Mouse (Mus musculus) midbrain, embryonic 10.5 days (tissue): Measurements from ENCODE around the gene Etv6. TPM values are rescaled to one million over a fixed set of nuclear protein-coding genes. Genes with fewer than 3 reads are reported as not detected.

Experiments
- DNase-seq: peaks from one replicate; pipeline ENCODE4 v3.0.0-alpha.2; 2017; ENCODE audit warnings: low spot score
- H3K27ac ChIP-seq: fragments of 300-500 bp; sonication (generic); replicated peaks from 2 replicates; pipeline ENCODE4 v1.5.1; 2016; ENCODE audit warnings: mild to moderate bottlenecking
- H3K27me3 ChIP-seq: fragments of 300-500 bp; sonication (generic); 2 replicates; pipeline ENCODE4 v1.6.1; 2016; ENCODE audit warnings: low read depth, mild to moderate bottlenecking; ENCODE audit not compliant: poor library complexity, severe bottlenecking
- H3K36me3 ChIP-seq: fragments of 300-500 bp; sonication (generic); 2 replicates; pipeline ENCODE4 v1.6.1; 2016; ENCODE audit warnings: mild to moderate bottlenecking, moderate library complexity
- H3K4me1 ChIP-seq: fragments of 300-500 bp; sonication (generic); 2 replicates; pipeline ENCODE4 v1.6.1; 2016
- H3K4me3 ChIP-seq: fragments of 300-500 bp; sonication (generic); 2 replicates; pipeline ENCODE4 v1.5.1; 2016; ENCODE audit warnings: mild to moderate bottlenecking, moderate library complexity
- H3K9me3 ChIP-seq: fragments of 300-500 bp; sonication (generic); replicated peaks from 2 replicates; pipeline ENCODE4 v1.6.1; 2016; ENCODE audit warnings: mild to moderate bottlenecking
- WGBS: fragments of 180-500 bp; shearing (Covaris S2); methylation state at CpG from one replicate; pipeline ENCODE4 v1.1.7; 2016; 5-methylcytosine and 5-hydroxymethylcytosine counted together
- polyA plus RNA-seq: library from polyadenylated mRNA; unstranded; fragments of >200 nt; fragmentation: Nextera tagmentation; extraction: Ambion mirVana; gene quantifications from 2 replicates; pipeline ENCODE4 v1.2.1, GENCODE M21; 2016

Gene Etv6
- polyA plus RNA-seq, 1 experiment from 2014 or later = 12.6 TPM

GRCm38 (mm10) chr6:134250764-134251163, 215.3 kb downstream of the Etv6 start:
- no peaks in the 10 kb centered on the region for H3K4me1 ChIP-seq
- no peaks in the 10 kb centered on the region for H3K27me3 ChIP-seq
- no peak overlapping the region for H3K4me3 ChIP-seq
- no peak overlapping the region for H3K27ac ChIP-seq
- 90% methylated on average over 5 of the region's 5 CpGs for WGBS
- peaks cover 56% of the 10 kb centered on the region for H3K36me3 ChIP-seq
- DNase-seq = no peak
- H3K9me3 ChIP-seq = no peaks in the 10 kb centered on the region

- Histone ChIP-seq H3K36me3 (peaks cover 59% of the 10 kb centered on the region), H3K4me3 (no peak overlapping the region), H3K27me3 (no peaks in the 10 kb centered on the region)
These were observed 215.9 kb downstream of the Etv6 start for GRCm38 (mm10) chr6:134251364-134251763.

GRCm38 (mm10) chr6:134252081-134252755, 216.7 kb downstream of the Etv6 start:
- 93% methylated on average over 8 of the region's 8 CpGs for WGBS
- Histone ChIP-seq H3K9me3 (no peaks in the 10 kb centered on the region), H3K27me3 (no peaks in the 10 kb centered on the region), H3K4me1 (no peaks in the 10 kb centered on the region), H3K36me3 (peaks cover 63% of the 10 kb centered on the region), H3K27ac (no peak overlapping the region), H3K4me3 (no peak overlapping the region)
- DNase-seq = no peak

More at GRCm38 (mm10) chr6:134251364-134251763, 215.9 kb downstream of the Etv6 start:
- Histone ChIP-seq H3K27ac (no peak overlapping the region), H3K9me3 (no peaks in the 10 kb centered on the region), H3K4me1 (no peaks in the 10 kb centered on the region)
- WGBS = 91% methylated on average over 8 of the region's 8 CpGs
- no peak for DNase-seq

- 90% methylated on average over 3 of the region's 3 CpGs for WGBS
- no peak overlapping the region for H3K27ac ChIP-seq
These were observed 220.9 kb downstream of the Etv6 start for GRCm38 (mm10) chr6:134256369-134256768.

GRCm38 (mm10) chr6:134259913-134260312, 224.4 kb downstream of the Etv6 start:
- 91% methylated on average over 8 of the region's 8 CpGs for WGBS
- Histone ChIP-seq H3K27me3 (no peaks in the 10 kb centered on the region), H3K4me1 (0 out of 2 replicates have a peak, but pooled peaks cover 9% of the 10 kb centered on the region), H3K27ac (no peak overlapping the region), H3K4me3 (no peak overlapping the region), H3K9me3 (peaks cover 13% of the 10 kb centered on the region; the same call in 1 of the 2 replicates), H3K36me3 (peaks cover 72% of the 10 kb centered on the region)
- no peak for DNase-seq

More at GRCm38 (mm10) chr6:134256369-134256768, 220.9 kb downstream of the Etv6 start:
- H3K9me3 ChIP-seq = peaks cover 9% of the 10 kb centered on the region; the same call in 1 of the 2 replicates
- no peaks in the 10 kb centered on the region for H3K4me1 ChIP-seq
- DNase-seq = no peak
- H3K36me3 ChIP-seq = peaks cover 57% of the 10 kb centered on the region
- no peak overlapping the region for H3K4me3 ChIP-seq
- no peaks in the 10 kb centered on the region for H3K27me3 ChIP-seq

GRCm38 (mm10) chr6:134261904-134262303, 226.4 kb downstream of the Etv6 start:
- WGBS = 87% methylated on average over 3 of the region's 3 CpGs
- Histone ChIP-seq H3K9me3 (peaks cover 15% of the 10 kb centered on the region; the same call in 1 of the 2 replicates), H3K27me3 (no peaks in the 10 kb centered on the region), H3K27ac (no peak overlapping the region), H3K4me3 (no peak overlapping the region), H3K4me1 (0 out of 2 replicates have a peak, but pooled peaks cover 9% of the 10 kb centered on the region), H3K36me3 (peaks cover 83% of the 10 kb centered on the region)
- DNase-seq = no peak

- peaks cover 15% of the 10 kb centered on the region; the same call in 1 of the 2 replicates for H3K9me3 ChIP-seq
- H3K4me3 ChIP-seq = no peak overlapping the region
- peaks cover 86% of the 10 kb centered on the region for H3K36me3 ChIP-seq
- no peaks in the 10 kb centered on the region for H3K27me3 ChIP-seq
- H3K4me1 ChIP-seq = 0 out of 2 replicates have a peak, but pooled peaks cover 9% of the 10 kb centered on the region
- WGBS = 89% methylated on average over 4 of the region's 4 CpGs
- DNase-seq = no peak
- H3K27ac ChIP-seq = no peak overlapping the region
These were observed 226.9 kb downstream of the Etv6 start for GRCm38 (mm10) chr6:134262383-134262782.

- 0 out of 2 replicates have a peak, but pooled peaks cover 9% of the 10 kb centered on the region for H3K4me1 ChIP-seq
- 59% methylated on average over 6 of the region's 6 CpGs for WGBS
- H3K36me3 ChIP-seq = peaks cover 87% of the 10 kb centered on the region
- H3K9me3 ChIP-seq = peaks cover 15% of the 10 kb centered on the region; the same call in 1 of the 2 replicates
- DNase-seq = no peak
- no peak overlapping the region for H3K4me3 ChIP-seq
- no peak overlapping the region for H3K27ac ChIP-seq
- H3K27me3 ChIP-seq = no peaks in the 10 kb centered on the region
These were observed 227.6 kb downstream of the Etv6 start for GRCm38 (mm10) chr6:134262911-134263607.

- no peak for DNase-seq
- Histone ChIP-seq H3K36me3 (peaks cover 15% of the 10 kb centered on the region), H3K27ac (no peak overlapping the region), H3K4me1 (no peaks in the 10 kb centered on the region), H3K9me3 (no peaks in the 10 kb centered on the region), H3K27me3 (no peaks in the 10 kb centered on the region), H3K4me3 (no peak overlapping the region)
- whole genome bisulfite sequencing = 92% methylated on average over 2 of the region's 2 CpGs
These were observed 238.4 kb downstream of the Etv6 start for GRCm38 (mm10) chr6:134273884-134274283.

- no peaks in the 10 kb centered on the region for H3K27me3 ChIP-seq
- H3K27ac ChIP-seq = no peak overlapping the region
- no peak for DNase-seq
- H3K4me1 ChIP-seq = no peaks in the 10 kb centered on the region
- no peak overlapping the region for H3K4me3 ChIP-seq
- H3K36me3 ChIP-seq = no peaks in the 10 kb centered on the region
- 90% methylated on average over 2 of the region's 2 CpGs for WGBS
- H3K9me3 ChIP-seq = no peaks in the 10 kb centered on the region
These were observed 241.5 kb downstream of the Etv6 start for GRCm38 (mm10) chr6:134276954-134277353.

GRCm38 (mm10) chr6:134282095-134282494, 246.6 kb downstream of the Etv6 start:
- no peak overlapping the region for H3K4me3 ChIP-seq
- no peak for DNase-seq
- H3K9me3 ChIP-seq = no peaks in the 10 kb centered on the region
- H3K4me1 ChIP-seq = no peaks in the 10 kb centered on the region
- no peaks in the 10 kb centered on the region for H3K36me3 ChIP-seq
- H3K27ac ChIP-seq = no peak overlapping the region
- no peaks in the 10 kb centered on the region for H3K27me3 ChIP-seq
- 79% methylated on average over 3 of the region's 3 CpGs for WGBS

- Histone ChIP-seq H3K4me1 (peaks cover 3% of the 10 kb centered on the region; the same call in 1 of the 2 replicates), H3K36me3 (no peaks in the 10 kb centered on the region), H3K4me3 (no peak overlapping the region), H3K27me3 (no peaks in the 10 kb centered on the region), H3K27ac (no peak overlapping the region), H3K9me3 (no peaks in the 10 kb centered on the region)
- 90% methylated on average over 3 of the region's 3 CpGs for WGBS
- DNase-seq = no peak
These were observed 256.3 kb downstream of the Etv6 start for GRCm38 (mm10) chr6:134291823-134292222.

- WGBS = 91% methylated on average over 5 of the region's 5 CpGs
- no peaks in the 10 kb centered on the region for H3K9me3 ChIP-seq
- DNase-seq = no peak
- no peaks in the 10 kb centered on the region for H3K27me3 ChIP-seq
- no peaks in the 10 kb centered on the region for H3K36me3 ChIP-seq
- H3K4me1 ChIP-seq = peaks cover 3% of the 10 kb centered on the region; the same call in 1 of the 2 replicates
- no peak overlapping the region for H3K27ac ChIP-seq
- H3K4me3 ChIP-seq = no peak overlapping the region
These were observed 256.9 kb downstream of the Etv6 start for GRCm38 (mm10) chr6:134292404-134292803.
